Mouse (Mus musculus) spleen, adult 2 months (tissue): Measurements from ENCODE around the gene Mta1.

Source experiments
- CTCF ChIP-seq: fragments of 200-500 bp; IDR thresholded peaks from 2 replicates; pipeline ENCODE4 v1.5.1; 2011; ENCODE audit warnings: mild to moderate bottlenecking, inconsistent platforms; ENCODE audit not compliant: insufficient read depth, insufficient read length, insufficient replicate concordance; ENCODE audit errors: extremely low read depth
- POLR2A ChIP-seq: fragments of 200-500 bp; IDR thresholded peaks from 2 replicates; pipeline ENCODE4 v1.6.1; 2011; ENCODE audit warnings: low read depth, low read length, inconsistent platforms

DNA sequence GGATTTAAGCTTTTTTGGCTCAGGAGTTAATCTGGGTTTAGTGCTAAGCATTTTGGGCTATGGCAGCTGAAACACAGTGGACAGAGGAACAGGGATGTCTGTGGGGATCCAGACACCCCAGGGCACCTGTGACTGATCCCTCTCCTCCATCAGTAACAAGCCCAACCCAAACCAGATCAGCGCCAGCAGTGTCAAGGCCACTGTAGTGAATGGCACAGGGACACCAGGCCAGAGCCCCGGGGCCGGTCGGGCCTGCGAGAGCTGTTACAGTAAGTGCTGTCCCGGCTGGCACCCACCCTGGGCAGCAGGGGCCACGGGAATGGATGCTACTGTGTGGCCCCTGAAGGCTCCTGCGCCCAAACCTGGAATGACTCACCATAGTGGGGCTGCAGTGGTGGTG lies 32.7 kb downstream of the Mta1 start:
- no peak for TF ChIP-seq CTCF
- TF ChIP-seq POLR2A: no peak
